Mouse (Mus musculus) ES-Bruce4 (cell line): ENCODE measurements around the gene Rnf32. TPM values are rescaled to one million over a fixed set of nuclear protein-coding genes. Genes with fewer than 3 reads are reported as not detected.

ENCODE experiments used
- H3K27ac ChIP-seq: 2 replicates; pipeline ENCODE4 v1.5.1; 2012; ENCODE audit warnings: low read length, inconsistent platforms; ENCODE audit not compliant: insufficient read depth
- H3K27me3 ChIP-seq: 2 replicates; pipeline ENCODE4 v1.6.1; 2012; ENCODE audit warnings: mild to moderate bottlenecking, low read length, inconsistent platforms; ENCODE audit not compliant: control insufficient read depth, poor library complexity, insufficient read depth, severe bottlenecking
- H3K36me3 ChIP-seq: 2 replicates; pipeline ENCODE4 v1.6.1; 2012; ENCODE audit warnings: inconsistent platforms, mild to moderate bottlenecking, low read length, moderate library complexity; ENCODE audit not compliant: control insufficient read depth, poor library complexity, insufficient read depth, severe bottlenecking
- H3K4me1 ChIP-seq: one replicate; pipeline ENCODE4 v1.8.1; 2011; ENCODE audit warnings: low read length; ENCODE audit not compliant: control insufficient read depth, insufficient read depth
- H3K4me3 ChIP-seq: 2 replicates; pipeline ENCODE4 v1.5.1; 2011; ENCODE audit warnings: low read depth, mild to moderate bottlenecking, low read length
- H3K9ac ChIP-seq: 2 replicates; pipeline ENCODE4 v1.6.1; 2012; ENCODE audit warnings: low read depth, mild to moderate bottlenecking, inconsistent platforms; ENCODE audit not compliant: poor library complexity, severe bottlenecking
- H3K9me3 ChIP-seq: replicated peaks from 2 replicates; pipeline ENCODE4 v1.6.1; 2012; ENCODE audit warnings: mild to moderate bottlenecking, low read length, inconsistent platforms; ENCODE audit not compliant: control insufficient read depth, poor library complexity, insufficient read depth, severe bottlenecking
- CTCF ChIP-seq: IDR thresholded peaks from one replicate; pipeline ENCODE4 v1.8.1; 2011; ENCODE audit warnings: low read depth, low read length
- EP300 ChIP-seq: IDR thresholded peaks from 2 replicates; pipeline ENCODE4 v1.6.1; 2011; ENCODE audit warnings: low read depth, low read length; ENCODE audit not compliant: insufficient read depth
- POLR2A ChIP-seq: IDR thresholded peaks from one replicate; pipeline ENCODE4 v1.8.1; 2011; ENCODE audit warnings: low read length; ENCODE audit not compliant: insufficient read depth
- polyA plus RNA-seq: library from polyadenylated mRNA; stranded (reverse); fragments of >200 nt; gene quantifications from 2 replicates; pipeline ENCODE4 v1.2.4, GENCODE M21; 2011; ENCODE audit warnings: low read depth; ENCODE audit not compliant: missing spikeins, insufficient read depth, insufficient read length

Gene Rnf32
- 5.6 and 7.7 TPM in 2 replicates for polyA plus RNA-seq

DNA sequence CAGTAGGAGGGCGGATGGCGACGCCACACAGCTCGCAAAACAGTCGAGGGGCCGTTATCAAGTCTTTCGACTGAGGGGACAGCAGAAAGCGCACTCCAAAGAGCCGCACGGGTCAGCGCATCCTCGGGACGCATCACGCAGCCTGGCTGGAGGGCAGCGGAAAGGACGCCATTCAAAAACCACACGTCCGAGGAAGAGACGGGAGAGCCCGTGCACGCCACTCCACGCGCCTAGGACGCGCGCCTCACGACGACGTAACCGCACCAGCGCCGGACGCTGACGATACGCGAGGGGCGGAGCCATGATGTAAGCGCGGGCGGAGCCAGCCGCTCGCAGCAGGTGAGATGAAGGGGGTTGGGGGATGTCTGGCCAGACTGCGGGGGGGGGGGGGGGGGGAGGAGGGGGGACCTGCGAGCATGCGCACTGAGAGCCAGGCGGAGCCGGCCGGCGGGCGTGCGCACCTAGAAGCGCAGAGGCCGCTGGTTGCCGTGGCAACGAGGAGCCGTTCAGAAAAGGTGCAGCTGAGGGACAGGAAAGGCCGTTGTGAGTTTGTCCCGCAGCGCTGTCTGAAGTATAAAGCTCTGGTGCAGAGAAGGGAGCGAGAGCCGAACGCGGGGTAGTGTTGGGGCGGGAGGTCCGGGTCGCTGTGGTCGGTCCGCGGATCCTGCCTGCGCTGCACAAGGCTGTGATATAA is at the start of gene Rnf32:
Gene Rnf32, plus strand, starts transcription at position 423 of the 694 bp plus-strand sequence.
- TF ChIP-seq POLR2A (peak; percentile 94), CTCF (no peak), EP300 (peak; percentile 54; the same call in 1 of the 2 replicates)
- Histone ChIP-seq H3K9ac (peak within 1 kb of the TSS; percentile 91), H3K9me3 (no peaks in the 10 kb centered on the region), H3K27ac (no peak within 1 kb of the TSS; the same call in 1 of the 2 replicates), H3K4me1 (peaks cover 3% of the 10 kb centered on the region), H3K4me3 (peak within 1 kb of the TSS; percentile 97), H3K27me3 (no peaks in the 10 kb centered on the region), H3K36me3 (no peaks in the 10 kb centered on the region)

DNA sequence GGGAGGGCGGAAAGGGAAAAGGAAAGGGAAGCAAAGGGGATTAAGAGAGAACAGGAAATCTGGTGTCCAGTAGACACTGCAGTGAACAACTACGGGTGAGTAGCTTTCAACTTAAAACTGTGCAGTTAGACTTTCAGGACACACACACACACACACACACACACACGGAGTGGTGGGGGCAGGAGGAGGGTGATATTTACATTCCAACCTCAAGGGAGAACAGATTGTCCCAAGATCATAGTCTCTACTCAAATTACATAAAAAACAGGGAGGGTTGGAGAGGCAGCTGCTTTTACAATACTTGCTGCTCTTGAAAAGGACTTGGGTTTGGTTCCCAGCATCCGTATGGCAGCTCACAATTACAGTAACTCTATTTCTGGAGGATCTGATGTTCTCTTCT is 45.6 kb upstream of the Rnf32 start:
- Histone ChIP-seq H3K27me3 (no peaks in the 10 kb centered on the region), H3K9ac (no peak overlapping the region), H3K4me3 (no peak overlapping the region), H3K36me3 (no peaks in the 10 kb centered on the region), H3K4me1 (no peaks in the 10 kb centered on the region), H3K9me3 (no peaks in the 10 kb centered on the region), H3K27ac (no peak overlapping the region)
- no peak for TF ChIP-seq CTCF
- TF ChIP-seq EP300 = no peak
- TF ChIP-seq POLR2A = no peak

DNA sequence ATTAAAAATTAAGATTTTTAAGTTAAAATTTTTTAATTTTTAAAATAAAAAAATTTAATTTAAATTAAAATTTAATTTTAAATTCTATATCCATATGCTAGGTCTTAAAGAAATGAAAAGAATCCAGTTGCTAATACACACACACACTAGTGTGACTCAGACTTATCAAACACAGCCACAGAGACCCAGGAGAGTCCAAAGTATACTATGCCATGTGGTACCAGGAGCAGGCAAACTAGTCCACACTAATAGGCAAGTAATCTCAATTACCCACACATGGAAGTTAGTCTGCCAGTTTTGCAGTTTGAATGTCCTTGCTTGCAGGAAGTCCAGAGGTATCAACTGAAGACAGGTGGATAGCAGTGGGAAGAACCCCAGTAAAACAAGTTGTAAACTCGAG is 35.9 kb upstream of the Rnf32 start:
- H3K9me3 ChIP-seq = no peaks in the 10 kb centered on the region
- no peaks in the 10 kb centered on the region for H3K4me1 ChIP-seq
- no peak overlapping the region for H3K9ac ChIP-seq
- H3K4me3 ChIP-seq = no peak overlapping the region
- TF ChIP-seq EP300 (no peak), POLR2A (no peak), CTCF (no peak)
- H3K27me3 ChIP-seq = no peaks in the 10 kb centered on the region
- no peaks in the 10 kb centered on the region for H3K36me3 ChIP-seq
- H3K27ac ChIP-seq = no peak overlapping the region

DNA sequence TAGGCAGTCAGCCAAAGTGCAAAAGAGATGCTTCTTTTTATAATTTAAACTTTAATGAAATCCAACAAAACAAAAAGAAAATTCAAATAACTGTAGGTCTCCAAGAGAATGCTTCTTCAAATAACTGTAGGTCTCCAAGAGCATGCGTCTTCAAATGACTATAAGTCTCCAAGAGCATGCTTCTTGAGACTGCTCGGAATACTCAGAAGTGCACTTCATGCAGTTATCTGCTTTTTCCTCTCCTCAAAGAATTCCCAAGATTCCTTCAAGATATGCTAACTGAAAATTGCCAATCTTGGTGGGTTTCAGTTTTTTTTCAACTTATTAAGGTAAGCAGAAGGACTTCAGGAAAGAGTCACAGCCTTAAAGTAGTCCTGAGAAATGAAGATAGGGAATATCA is 28.8 kb upstream of the Rnf32 start:
- H3K9me3 ChIP-seq = no peaks in the 10 kb centered on the region
- H3K4me1 ChIP-seq = no peaks in the 10 kb centered on the region
- no peaks in the 10 kb centered on the region for H3K27me3 ChIP-seq
- no peaks in the 10 kb centered on the region for H3K36me3 ChIP-seq
- no peak overlapping the region for H3K4me3 ChIP-seq
- no peak for TF ChIP-seq CTCF
- no peak for TF ChIP-seq EP300
- H3K9ac ChIP-seq = no peak overlapping the region
- no peak overlapping the region for H3K27ac ChIP-seq

DNA sequence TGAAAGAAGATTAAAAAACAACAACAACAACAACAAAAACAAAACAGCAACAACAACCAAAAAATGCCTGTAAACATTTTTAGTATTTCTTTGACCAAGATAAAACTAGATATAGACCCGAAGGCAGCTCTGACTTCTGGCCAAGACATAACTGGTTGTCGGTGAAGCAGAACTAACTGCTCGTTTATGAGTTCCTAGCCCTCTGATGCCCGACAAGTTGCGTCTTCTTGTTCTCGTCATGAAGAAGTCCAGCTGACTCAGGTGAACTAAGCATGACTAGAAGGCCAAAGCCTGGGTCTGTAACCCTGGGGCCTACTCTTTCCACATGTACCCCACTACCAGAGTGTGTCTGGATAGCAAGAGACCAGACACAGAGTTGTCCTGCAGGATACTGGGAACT is 25.6 kb upstream of the Rnf32 start:
- H3K27ac ChIP-seq = no peak overlapping the region
- H3K9ac ChIP-seq = no peak overlapping the region
- H3K36me3 ChIP-seq = no peaks in the 10 kb centered on the region
- no peaks in the 10 kb centered on the region; the same call in 1 of the 2 replicates for H3K27me3 ChIP-seq
- H3K4me1 ChIP-seq = no peaks in the 10 kb centered on the region
- no peaks in the 10 kb centered on the region for H3K9me3 ChIP-seq
- H3K4me3 ChIP-seq = no peak overlapping the region
- no peak for TF ChIP-seq CTCF
- TF ChIP-seq EP300 = no peak
- TF ChIP-seq POLR2A = no peak

DNA sequence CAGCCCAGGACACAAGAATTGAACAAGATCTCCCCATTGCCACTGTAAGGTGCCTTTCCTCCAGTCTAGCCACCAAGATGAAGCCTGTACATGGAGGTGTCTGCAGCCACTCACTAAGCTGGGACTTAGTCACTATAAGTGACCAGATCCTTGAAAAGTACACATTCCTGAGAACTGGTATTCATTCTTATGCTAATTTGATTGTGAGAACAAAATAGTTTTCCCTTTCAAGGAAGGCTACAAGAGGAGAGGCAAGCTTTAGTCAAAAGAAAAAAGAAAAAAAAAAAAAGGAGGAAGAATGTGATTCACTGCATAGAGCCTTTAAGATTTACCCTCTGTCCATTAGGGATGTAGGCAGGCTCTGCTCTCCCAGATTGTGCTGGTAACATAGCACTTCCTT is 24.6 kb upstream of the Rnf32 start:
- H3K36me3 ChIP-seq = no peaks in the 10 kb centered on the region

More for the DNA sequence above, 24.6 kb upstream of the Rnf32 start:
- Histone ChIP-seq H3K4me1 (no peaks in the 10 kb centered on the region), H3K9me3 (no peaks in the 10 kb centered on the region), H3K4me3 (no peak overlapping the region), H3K9ac (no peak overlapping the region), H3K27ac (no peak overlapping the region), H3K27me3 (no peaks in the 10 kb centered on the region; the same call in 1 of the 2 replicates)
- no peak for TF ChIP-seq CTCF
- TF ChIP-seq POLR2A = no peak
- no peak for TF ChIP-seq EP300
